Mouse (Mus musculus) mesoderm, embryonic 11.5 days (tissue): ENCODE measurements around the gene Olfr666.
"Not testable (repeated sequence)": the region's sequence is repeated elsewhere in the genome, so short reads cannot be mapped to it uniquely, and the experiment has no call there.

Source experiments
- DNase-seq: peaks from one replicate; pipeline ENCODE4 v3.0.0-alpha.2; 2012; ENCODE audit warnings: low read depth, low spot score

Gene Olfr666

DNA sequence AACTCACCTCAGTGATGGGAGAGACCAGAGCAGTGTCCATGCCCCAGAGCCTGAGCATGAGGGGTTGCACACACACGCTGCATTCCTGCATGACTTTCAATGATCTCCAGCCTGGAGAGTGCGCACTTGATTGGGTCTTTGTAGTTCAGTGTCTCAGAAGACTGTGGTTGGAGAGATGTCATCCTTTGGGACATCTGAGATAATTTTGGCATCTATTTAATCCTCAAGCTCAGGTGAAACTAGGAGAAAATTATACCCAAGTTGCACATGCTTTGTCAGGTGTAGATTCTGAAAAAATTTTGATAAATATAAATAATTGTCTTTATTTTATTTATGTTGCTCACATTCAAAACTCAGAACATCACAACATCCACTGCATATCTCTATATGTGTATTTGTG, at the start of gene Olfr666:
Gene Olfr666, minus strand, starts transcription at position 101 of the 400 bp plus-strand sequence.
- no peak for DNase-seq

DNA sequence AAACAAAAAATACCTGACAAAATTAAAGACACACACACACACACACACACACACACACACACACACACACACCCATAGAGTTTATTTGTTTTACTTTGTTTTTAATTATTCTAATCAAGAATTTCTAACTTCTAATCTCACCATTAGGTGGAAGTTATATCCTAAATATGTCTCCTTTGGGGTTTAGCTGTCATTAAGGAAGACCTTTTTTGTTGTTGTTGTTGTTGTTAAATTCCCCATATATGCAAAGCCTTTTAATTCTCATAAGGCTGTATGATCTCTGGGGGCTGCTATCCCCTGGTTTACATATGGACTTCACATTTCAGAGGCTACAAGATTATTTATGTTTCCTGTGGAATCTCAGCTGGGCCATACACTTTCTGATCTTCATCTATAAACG, 38.2 kb upstream of the Olfr666 start, which contains the start of gene Olfr669:
Gene Olfr669, plus strand, starts transcription at position 301 of the 400 bp plus-strand sequence.
- DNase-seq, result no peak

DNA sequence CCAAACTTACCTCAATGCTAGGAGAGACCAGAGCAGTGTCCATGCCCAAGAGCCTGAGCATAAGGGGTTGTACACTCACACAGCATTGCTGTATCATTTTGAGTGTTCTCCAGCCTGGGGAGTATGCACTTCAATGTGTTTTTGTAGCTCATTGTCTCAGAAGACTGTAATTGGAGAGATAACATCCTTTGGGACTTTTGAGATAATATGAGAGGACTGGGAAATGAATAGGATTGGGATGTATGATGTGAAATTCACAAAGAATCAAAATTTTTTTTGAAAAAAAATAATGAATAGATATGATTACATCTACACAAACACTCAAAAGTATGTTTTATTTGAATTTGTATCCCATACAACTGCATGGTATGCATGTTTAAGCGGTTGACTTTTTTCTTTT, 32.2 kb upstream of the Olfr666 start, which contains the start of gene Olfr668:
Gene Olfr668, minus strand, starts transcription at position 101 of the 400 bp plus-strand sequence.
- no peak for DNase-seq

DNA sequence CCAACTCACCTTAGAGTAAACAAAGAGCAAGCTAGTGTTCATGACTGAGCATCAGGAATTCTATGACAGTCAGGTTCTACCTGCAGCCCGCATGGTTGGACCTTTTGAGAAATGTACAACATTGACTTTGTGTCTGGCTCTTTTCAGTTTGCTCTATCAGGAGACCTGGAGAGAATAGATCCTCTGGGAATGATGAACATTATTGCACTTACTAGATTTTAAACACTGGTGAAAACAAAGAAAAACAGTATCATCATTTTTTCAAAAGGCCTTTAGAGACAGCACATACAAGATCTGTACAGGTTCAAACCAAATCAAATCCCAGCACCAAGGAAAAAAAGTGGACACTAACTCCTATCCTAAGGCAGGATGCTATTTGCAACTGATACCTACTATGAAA, 25.6 kb upstream of the Olfr666 start, which contains the start of gene Olfr667:
Gene Olfr667, minus strand, starts transcription at position 101 of the 400 bp plus-strand sequence.
- no peak for DNase-seq

DNA sequence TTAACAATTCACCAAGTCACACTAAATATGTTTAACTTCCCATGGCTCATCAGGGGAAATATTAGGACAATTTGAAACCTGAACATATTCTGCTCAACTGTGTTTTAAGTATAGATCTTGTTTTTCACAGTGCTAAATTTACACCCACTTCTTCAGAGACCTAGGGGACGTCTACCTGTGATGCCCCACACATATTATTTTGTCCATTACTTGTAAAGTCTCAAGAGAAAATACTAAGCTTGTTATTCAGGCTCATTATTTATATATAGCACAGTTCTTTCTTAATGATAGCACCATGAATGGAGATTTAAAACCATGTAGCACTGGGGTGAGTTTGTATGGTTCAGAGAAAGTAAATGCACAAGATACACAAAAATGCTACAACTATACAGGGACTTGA, 18.0 kb downstream of the Olfr666 start, which contains the start of gene Olfr665:
Gene Olfr665, plus strand, starts transcription at position 301 of the 400 bp plus-strand sequence.
- DNase-seq, result no peak

DNA sequence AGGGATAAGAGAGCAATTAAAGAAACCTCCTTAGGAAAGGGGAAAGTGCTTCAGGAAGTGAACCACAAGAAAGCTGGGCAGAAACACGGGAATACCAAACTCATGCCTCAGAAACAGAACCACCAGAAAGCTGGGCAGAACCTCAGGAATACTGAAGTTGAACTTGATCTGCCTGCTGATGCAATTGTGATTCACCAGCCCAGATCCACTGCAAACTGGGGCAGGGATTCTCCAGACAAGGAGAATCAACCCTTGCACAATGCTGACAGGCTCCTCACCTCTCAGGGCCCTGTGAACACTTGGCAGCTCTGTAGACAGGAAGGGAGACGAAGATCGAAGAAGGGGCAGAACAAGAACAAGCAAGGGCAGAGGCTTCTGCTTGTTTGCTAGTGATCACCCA, 34.4 kb downstream of the Olfr666 start:
- DNase-seq, result no peak

DNA sequence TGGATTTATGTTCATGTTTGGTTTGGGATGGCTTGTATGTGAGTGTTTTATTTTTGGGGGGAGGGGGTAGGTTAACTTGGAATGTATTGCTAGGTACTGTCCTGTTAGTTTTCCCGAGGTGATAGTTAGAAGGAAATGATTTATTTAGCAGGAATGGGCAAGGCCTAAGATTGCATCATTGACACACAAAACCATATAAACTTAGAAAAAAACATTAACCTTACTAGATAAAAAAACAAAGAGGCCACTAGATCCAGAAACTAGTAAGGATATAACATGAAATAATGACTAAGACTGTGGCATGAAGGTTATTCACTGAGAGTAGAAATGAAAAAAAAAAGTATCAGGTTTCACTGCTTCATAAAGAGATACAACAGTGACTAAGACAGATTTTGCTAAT, 38.1 kb downstream of the Olfr666 start:
- no peak for DNase-seq

DNA sequence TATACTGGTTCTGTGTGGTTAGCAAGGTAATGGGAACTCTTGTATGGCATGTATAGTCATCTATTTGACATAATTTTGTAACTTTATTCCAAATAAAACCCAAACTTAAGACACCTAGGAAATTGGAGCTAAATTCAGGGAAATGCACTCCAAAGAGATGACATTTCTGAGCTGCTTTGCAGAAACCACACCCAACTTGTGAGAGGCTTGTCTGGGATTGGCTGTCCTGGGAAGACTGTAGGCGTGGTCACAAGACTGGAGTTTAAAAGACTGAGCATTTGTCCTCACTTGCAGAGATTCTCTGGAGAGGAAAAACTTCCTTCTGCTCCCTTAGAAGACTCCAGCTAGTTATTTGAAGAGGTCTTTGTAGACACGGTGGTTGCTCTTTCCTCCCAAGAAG, 39.0 kb downstream of the Olfr666 start, which contains the start of gene Usp17la:
Gene Usp17la, plus strand, starts transcription at position 301 of the 400 bp plus-strand sequence.
- DNase-seq, result not testable (repeated sequence)

DNA sequence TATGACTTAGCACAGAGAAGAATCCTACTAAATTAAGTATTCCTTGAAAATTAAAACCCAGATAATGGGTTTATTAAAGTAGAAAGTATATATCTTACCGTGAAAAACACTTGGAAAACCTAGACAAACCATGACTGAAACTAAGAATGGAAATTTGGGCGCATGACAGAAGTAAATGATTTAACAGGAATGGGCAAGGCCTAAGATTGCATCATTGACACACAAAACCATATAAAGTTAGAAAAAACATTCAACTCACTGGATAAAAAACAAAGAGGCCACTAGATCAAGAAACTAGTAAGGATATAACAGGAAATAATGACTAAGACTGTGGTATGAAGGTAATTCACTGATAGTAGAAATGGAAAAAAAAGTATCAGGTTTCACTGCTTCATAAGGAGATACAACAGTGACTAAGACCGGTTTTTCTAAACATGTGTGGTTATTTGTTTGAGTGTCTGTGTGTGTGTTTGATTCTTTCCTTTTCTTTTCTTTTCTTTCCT, 40.5 kb downstream of the Olfr666 start:
- DNase-seq, result no peak

DNA sequence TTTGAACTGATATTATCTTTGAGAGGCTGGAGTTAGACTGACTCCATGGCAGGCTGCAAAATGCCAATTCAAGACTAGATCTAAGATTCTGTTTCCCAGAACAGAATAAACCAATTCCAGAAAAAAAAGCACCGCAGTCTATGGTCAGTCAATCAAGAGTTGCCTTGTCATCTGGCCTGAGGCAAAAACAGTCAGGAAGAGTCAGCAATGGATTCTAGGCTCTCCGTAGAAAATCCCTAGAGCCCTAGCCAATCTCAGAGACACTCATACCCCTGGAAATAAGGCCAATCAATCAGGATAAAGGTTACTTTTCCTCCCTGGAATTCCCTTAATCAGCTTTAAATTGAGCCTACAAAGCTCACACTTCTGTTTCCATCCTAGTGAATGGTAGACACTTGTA, 44.2 kb downstream of the Olfr666 start:
- not testable (repeated sequence) for DNase-seq

DNA sequence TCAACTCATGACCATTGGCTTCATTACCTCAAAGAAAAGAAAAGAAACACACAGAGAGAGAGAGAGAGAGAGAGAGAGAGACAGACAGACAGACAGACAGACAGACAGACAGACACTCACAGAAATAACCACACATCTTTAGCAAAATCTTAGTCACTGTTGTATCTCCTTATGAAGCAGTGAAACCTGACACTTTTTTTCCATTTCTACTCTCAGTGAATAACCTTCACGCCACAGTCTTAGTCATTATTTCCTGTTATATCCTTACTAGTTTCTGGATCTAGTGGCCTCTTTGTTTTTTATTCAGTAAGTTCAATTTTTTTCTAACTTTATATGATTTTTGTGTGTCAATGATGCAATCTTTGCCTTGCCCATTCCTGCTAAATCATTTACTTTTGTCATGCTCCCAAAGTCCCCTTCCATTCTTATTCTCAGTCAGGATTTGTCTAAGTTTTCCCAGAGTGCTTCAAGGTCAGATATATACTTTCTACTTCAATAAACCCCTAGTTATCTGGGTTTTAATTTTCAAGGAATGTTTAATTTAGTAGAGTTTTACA, 51.9 kb downstream of the Olfr666 start:
- DNase-seq, result no peak

DNA sequence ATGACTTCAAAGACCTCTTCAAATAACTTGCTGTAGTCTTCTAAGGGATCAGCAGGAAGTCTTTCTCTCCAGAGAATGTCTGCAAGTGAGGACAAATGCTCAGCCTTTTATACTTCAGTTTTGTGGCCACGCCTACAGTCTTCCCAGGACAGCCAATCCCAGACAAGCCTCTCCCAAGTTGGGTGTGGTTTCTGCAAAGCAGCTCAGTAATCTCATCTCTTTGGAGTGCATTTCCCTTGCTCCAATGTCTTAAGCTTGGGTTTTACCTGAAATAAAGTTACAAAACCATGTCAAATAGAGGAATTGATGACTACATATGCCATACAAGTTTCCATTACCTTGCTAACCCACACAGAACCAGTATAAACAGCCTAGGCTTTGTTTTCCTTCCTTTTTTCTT, 53.2 kb downstream of the Olfr666 start, which contains the start of gene Usp17lb:
Gene Usp17lb, minus strand, starts transcription at position 101 of the 400 bp plus-strand sequence.
- DNase-seq, result no peak
